Mouse (Mus musculus) brain, embryonic 14.5 days (tissue): ENCODE data around the gene Gm8947.

Experiments
- CTCF ChIP-seq: fragments of 200-500 bp; IDR thresholded peaks from 2 replicates; pipeline ENCODE4 v1.5.1; 2012; ENCODE audit warnings: inconsistent platforms, mild to moderate bottlenecking, moderate library complexity, borderline replicate concordance; ENCODE audit not compliant: insufficient read depth, insufficient read length; ENCODE audit errors: extremely low read depth
- POLR2A ChIP-seq: fragments of 200-500 bp; IDR thresholded peaks from 2 replicates; pipeline ENCODE4 v1.6.1; 2012; ENCODE audit warnings: mild to moderate bottlenecking, inconsistent platforms, borderline replicate concordance; ENCODE audit not compliant: poor library complexity, insufficient read depth, insufficient read length, severe bottlenecking; ENCODE audit errors: extremely low read depth

DNA sequence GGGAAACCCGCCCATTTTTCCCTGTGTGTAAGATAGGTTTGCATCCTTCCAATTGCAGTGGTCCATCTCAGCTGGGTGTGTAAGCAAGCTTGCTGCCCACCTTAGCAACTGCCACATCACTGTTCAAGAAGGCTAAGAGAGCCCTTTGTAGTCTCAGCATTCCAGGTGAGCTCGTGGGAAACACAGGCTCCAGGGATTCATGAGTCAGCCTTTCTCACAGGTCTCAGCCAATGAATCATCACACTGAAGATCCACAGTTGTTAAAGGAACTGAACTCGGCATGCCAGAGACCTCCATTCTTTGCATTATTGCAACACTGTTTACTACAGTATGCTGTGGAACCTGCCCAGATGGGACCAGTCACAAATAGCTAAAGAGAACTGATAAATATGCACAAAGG lies 23.5 kb upstream of the Gm8947 start:
- TF ChIP-seq POLR2A (no peak), CTCF (no peak)
